Mouse (Mus musculus): ENCODE results near the gene Cox19. TPM values are rescaled to one million over a fixed set of nuclear protein-coding genes. Genes with fewer than 3 reads are reported as not detected.
A peak's percentile ranks its signal among the peaks of the same experiment; 100 is the strongest.

Gene Cox19
- total RNA-seq, 2 experiments from 2014 or later = 74.4 to 86.5 TPM

DNA sequence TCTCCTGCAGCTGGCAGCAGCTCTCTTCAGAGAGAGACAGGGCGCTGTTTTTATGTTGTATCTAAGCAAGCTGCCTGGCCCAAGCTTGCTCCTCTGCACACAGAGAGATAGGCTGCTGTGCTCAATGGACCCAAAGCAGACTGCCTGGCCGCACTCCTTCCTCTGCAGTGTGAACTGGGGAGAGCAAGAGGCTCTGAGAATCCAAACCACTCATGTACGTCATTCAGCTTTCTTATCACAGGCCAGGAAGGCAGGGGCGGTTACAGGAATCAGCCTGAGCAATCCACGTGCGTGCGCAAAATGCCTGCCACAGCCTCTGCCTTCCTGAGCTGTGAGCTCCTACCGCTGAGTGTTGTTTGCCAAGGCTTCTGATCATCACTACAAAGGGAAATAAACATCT lies 31.5 kb upstream of the Cox19 start:
- DNase-seq = peak; percentile 44

GRCm38 (mm10) chr5:139381586-139382513 lies 30.6 kb upstream of the Cox19 start:
- peak; percentile 59 for DNase-seq

- DNase-seq = peak; percentile 97
Observed at GRCm38 (mm10) chr5:139380385-139381248, 29.4 kb upstream of the Cox19 start.

DNA sequence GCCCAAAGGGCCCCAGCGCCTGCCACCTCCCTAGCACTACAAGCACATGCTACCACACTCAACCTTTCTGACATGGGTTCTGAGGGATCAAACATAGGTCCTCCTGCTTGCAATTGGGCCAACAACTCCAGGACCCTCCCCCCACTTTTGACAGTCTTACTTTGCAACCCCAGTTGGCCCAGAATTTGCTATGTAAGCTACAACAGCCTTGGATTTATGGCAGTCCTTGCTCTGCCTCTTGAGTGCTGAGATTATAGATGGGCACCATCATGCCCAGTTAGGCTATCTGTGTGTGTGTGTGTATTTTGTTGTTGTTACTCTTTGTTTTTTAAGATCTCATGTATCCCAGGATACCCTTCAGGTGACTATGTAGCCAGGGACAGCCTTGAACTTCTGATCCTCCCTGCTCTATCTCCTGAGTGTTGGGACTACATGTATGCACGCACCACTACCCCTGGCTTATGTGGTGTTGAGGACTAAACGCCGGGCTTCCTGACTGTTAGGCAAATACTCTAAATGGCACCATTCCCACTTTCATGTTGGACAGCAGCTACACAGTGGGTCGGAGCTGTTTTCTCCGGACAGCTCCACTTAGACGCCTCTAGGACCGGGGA lies 28.7 kb upstream of the Cox19 start:
- DNase-seq = no peak

DNA sequence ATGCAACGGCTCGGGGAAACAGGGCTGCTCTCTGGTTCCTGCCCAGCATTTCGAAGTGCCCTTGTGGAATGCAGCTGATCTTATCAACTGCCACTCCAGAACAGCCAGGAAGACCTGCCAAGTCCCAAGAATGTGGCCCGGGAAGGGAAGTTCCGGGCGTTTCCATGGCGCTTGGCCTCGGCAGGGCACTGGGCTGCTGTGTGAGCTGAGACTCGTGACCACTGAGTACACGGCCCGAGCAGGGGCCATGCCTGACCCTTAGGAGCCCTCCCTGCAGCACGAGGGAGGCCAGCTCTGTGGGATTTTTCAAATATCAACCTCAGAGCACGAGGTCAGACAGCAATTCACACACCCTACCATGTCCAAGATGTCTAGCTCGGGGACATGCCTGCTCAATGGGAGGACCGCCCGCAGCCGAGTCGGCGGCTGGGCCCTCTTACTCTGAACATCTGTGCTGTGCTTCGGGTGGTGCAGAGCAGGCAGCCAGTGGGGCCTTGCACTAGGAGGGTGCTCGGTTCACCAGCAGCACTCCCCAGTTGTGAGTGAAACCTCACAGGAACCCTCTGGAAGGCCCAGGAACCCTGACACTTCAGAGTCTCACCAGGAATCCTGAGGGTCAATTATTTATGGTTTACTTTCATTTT lies 27.9 kb upstream of the Cox19 start:
- peak; percentile 78 for DNase-seq

DNA sequence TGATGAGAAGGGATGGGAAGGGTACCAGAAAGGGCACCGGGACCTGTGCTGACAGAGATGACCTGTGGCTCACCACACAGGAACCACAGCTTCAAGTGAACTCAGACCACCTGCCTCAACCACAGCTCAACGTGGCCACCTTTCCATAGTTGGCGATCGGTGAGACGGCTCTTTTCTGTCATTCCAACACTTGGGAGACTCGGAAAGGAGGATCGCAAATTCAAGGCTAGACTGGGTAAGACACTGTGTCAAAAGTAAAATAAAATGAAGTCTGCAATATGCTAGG lies 27.0 kb upstream of the Cox19 start:
- DNase-seq = no peak

DNA sequence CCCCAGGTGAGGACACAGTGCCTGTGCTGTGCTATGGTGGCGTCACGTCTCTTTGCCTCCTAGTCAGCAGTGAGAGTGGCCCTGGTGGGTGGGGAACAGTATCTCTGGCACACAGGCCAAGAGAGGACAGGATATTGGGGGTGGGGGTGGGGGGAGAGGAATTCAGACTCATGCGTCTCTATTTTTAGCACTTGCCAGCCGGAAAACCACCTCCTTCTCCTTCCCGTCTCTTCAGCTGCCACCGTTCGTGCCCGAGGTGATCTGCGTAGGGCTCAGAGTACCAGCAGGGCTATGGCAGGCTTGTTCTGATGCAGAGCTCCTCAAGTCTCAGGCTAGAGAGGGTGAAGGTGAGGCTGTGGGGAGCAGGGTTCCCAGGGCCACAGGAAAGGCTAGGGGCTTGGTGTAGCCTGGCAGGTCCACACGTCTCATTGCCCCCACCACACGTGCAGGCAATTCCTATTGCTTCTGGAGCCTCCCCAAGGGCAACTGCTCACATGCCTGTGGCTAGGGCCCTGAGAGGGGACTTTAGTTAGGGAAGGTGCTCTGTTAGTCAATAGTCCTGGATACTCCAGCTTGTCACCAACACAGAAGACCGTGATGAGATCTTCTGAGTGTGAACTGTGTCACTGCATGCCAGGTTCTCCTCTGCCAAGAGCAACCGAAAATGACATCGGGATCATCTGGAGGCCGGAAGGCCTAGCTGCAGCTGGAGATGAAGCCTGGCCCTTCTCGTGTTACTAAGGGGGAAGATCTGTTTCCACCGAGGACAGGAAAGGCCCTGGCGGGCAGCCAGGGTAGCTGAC lies 26.5 kb upstream of the Cox19 start, which contains the start of gene Gpr146:
Gene Gpr146, plus strand, starts transcription at position 230 of the 803 bp plus-strand sequence.
- DNase-seq = peak; percentile 80

GRCm38 (mm10) chr5:139374841-139375240 lies 23.6 kb upstream of the Cox19 start:
- no peak for DNase-seq

DNA sequence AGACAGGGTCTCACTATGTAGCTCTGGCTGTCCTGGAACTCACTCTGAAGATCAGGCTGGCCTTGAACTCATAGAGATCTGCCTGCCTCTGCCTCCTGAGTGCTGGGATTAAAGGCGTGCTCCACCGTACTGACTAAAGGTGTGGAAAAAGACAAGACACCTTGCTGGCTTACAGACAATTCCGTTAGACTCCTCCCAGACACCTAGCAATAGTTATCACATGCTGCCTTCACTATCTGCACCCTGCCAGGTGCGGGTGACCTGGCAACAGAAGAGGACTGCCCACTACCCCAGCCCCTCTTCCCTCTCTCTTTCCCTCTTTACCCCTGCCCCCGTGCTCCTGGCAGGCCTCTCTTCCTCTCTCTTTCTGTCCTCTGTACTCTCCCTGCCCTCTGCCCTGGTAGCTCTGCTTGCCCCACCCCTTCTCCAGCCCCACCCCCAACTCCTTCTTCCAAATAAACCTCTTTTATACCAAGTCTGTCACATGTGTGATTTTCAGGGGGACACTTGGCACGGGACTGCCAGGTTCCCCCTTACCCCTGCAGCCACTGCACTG lies 22.7 kb upstream of the Cox19 start:
- no peak for DNase-seq

- no peak for DNase-seq
Observed at GRCm38 (mm10) chr5:139373126-139373525, 21.9 kb upstream of the Cox19 start.

GRCm38 (mm10) chr5:139371631-139372401 lies 20.6 kb upstream of the Cox19 start:
- peak; percentile 87 for DNase-seq

DNA sequence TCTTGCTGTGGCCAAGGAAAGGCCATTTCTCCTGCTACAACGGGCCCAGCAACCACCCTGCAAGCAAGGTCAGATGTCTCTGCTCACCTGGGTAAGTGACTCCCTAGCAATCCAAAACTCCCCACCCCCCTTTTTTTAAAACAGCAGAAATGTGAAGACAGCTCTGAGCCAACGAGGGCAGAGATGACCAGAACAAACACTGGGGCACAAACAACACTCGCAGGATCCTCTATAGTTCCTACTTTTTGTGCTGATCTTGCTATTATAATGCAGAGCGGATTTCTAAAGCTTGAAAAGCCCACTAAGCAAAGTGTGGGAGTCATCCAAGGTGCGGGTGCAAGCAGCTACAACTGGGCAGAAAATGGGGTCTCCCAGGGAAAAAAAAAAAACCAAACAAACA lies 19.9 kb upstream of the Cox19 start:
- no peak for DNase-seq

GRCm38 (mm10) chr5:139370336-139370735 lies 19.1 kb upstream of the Cox19 start:
- no peak for DNase-seq

- no peak for DNase-seq
Observed at GRCm38 (mm10) chr5:139368638-139369320, 17.6 kb upstream of the Cox19 start.

- no peak for DNase-seq
Observed at GRCm38 (mm10) chr5:139367884-139368458, 16.8 kb upstream of the Cox19 start.

GRCm38 (mm10) chr5:139366484-139366883 lies 15.3 kb upstream of the Cox19 start:
- no peak for DNase-seq

DNA sequence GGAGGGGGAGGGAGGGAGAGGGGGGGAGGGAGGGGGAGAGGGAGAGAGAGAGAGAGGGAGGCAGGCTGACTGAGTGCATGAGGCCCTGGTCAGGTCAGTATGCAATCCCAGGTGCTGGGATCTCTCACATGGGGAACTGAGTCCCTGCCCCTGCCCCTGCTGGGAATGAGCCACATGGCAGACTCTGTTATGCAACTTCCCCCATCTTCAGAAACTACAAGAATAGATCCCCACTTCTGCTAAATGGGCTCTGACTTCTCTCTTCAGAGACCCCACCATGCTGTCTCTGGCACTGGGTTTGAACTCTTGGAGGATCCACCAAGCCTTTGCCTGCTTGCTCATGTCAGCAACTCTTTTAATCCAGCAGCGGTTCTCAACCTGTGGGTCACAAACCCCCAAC lies 14.6 kb upstream of the Cox19 start:
- DNase-seq = no peak

GRCm38 (mm10) chr5:139364911-139365571 lies 13.8 kb upstream of the Cox19 start:
- no peak for DNase-seq
